Mouse (Mus musculus): ENCODE measurements around the gene Srpk2. TPM values are rescaled to one million over a fixed set of nuclear protein-coding genes. Genes with fewer than 3 reads are reported as not detected.
"Not testable (repeated sequence)": the region's sequence is repeated elsewhere in the genome, so short reads cannot be mapped to it uniquely, and the experiment has no call there.

The Srpk2 gene
- total and polyA plus RNA-seq, 2 experiments from 2014 or later = 69.3 to 151 TPM

GRCm38 (mm10) chr5:23597260-23597864 is 87.1 kb downstream of the Srpk2 start:
- Histone ChIP-seq H3K36me3 (ENCODE audit: insufficient read depth, low read length) (no peaks in the 10 kb centered on the region), H3K4me3 (ENCODE audit: low read depth, low read length) (no peak overlapping the region), H3K9ac (replicated peaks; ENCODE audit: low read length, poor library complexity, severe bottlenecking) (no peak overlapping the region), H3K4me2 (ENCODE audit: low read depth, low read length, poor library complexity, severe bottlenecking) (no peak overlapping the region), H3K27me3 (ENCODE audit: insufficient read depth, low read length) (no peaks in the 10 kb centered on the region), H3K4me1 (ENCODE audit: insufficient read depth, low read length) (peaks cover 4% of the 10 kb centered on the region; the same call in 1 of the 2 replicates), H3K27ac (ENCODE audit: low read depth, low read length) (no peak overlapping the region), H3K9me3 (ENCODE audit: low read length) (no peaks in the 10 kb centered on the region)
- WGBS = 78% methylated on average over 8 of the region's 8 CpGs
- ATAC-seq (ENCODE audit: low FRiP score) (no peak), DNase-seq (ENCODE audit: low spot score) (no peak)
- TF ChIP-seq CTCF (IDR thresholded peaks at IDR 0.05) = no peak

GRCm38 (mm10) chr5:23596326-23596965 is 88.0 kb downstream of the Srpk2 start:
- no peak for TF ChIP-seq CTCF (IDR thresholded peaks at IDR 0.05)
- no peak for ATAC-seq (ENCODE audit: low FRiP score)
- H3K27ac ChIP-seq (ENCODE audit: low read depth, low read length) = no peak overlapping the region
- DNase-seq (ENCODE audit: low spot score) = no peak
- 93% methylated on average over 5 of the region's 5 CpGs for WGBS
- no peaks in the 10 kb centered on the region for H3K27me3 ChIP-seq (ENCODE audit: insufficient read depth, low read length)
- no peaks in the 10 kb centered on the region for H3K36me3 ChIP-seq (ENCODE audit: insufficient read depth, low read length)
- H3K4me1 ChIP-seq (ENCODE audit: insufficient read depth, low read length) = peaks cover 4% of the 10 kb centered on the region; the same call in 1 of the 2 replicates
- no peak overlapping the region for H3K9ac ChIP-seq (replicated peaks; ENCODE audit: low read length, poor library complexity, severe bottlenecking)
- H3K4me3 ChIP-seq (ENCODE audit: low read depth, low read length) = no peak overlapping the region
- H3K9me3 ChIP-seq (ENCODE audit: low read length) = no peaks in the 10 kb centered on the region
- H3K4me2 ChIP-seq (ENCODE audit: low read depth, low read length, poor library complexity, severe bottlenecking) = no peak overlapping the region

- H3K9ac ChIP-seq (replicated peaks; ENCODE audit: low read length, poor library complexity, severe bottlenecking); DNase-seq (ENCODE audit: low spot score); H3K9me3 ChIP-seq (ENCODE audit: low read length); H3K27me3 ChIP-seq (ENCODE audit: insufficient read depth, low read length); H3K4me3 ChIP-seq (ENCODE audit: low read depth, low read length); H3K4me2 ChIP-seq (ENCODE audit: low read depth, low read length, poor library complexity, severe bottlenecking); ATAC-seq (ENCODE audit: low FRiP score); H3K36me3 ChIP-seq (ENCODE audit: insufficient read depth, low read length); H3K4me1 ChIP-seq (ENCODE audit: insufficient read depth, low read length); H3K27ac ChIP-seq (ENCODE audit: low read depth, low read length): not testable (repeated sequence)
- WGBS = 96% methylated on average over 4 of the region's 5 CpGs
These were observed 94.1 kb downstream of the Srpk2 start for GRCm38 (mm10) chr5:23590298-23590697.

GRCm38 (mm10) chr5:23587614-23588013 is 96.8 kb downstream of the Srpk2 start:
- Histone ChIP-seq H3K27ac (ENCODE audit: low read depth, low read length) (no peak overlapping the region), H3K9me3 (ENCODE audit: low read length) (no peaks in the 10 kb centered on the region), H3K4me3 (ENCODE audit: low read depth, low read length) (no peak overlapping the region), H3K4me1 (ENCODE audit: insufficient read depth, low read length) (no peaks in the 10 kb centered on the region), H3K4me2 (ENCODE audit: low read depth, low read length, poor library complexity, severe bottlenecking) (no peak overlapping the region), H3K36me3 (ENCODE audit: insufficient read depth, low read length) (no peaks in the 10 kb centered on the region), H3K9ac (replicated peaks; ENCODE audit: low read length, poor library complexity, severe bottlenecking) (no peak overlapping the region), H3K27me3 (ENCODE audit: insufficient read depth, low read length) (no peaks in the 10 kb centered on the region)
- WGBS = 83% methylated on average over 2 of the region's 2 CpGs
- ATAC-seq (ENCODE audit: low FRiP score) (no peak), DNase-seq (ENCODE audit: low spot score) (no peak)
- TF ChIP-seq CTCF (IDR thresholded peaks at IDR 0.05) = no peak

GRCm38 (mm10) chr5:23586531-23587453 is 97.6 kb downstream of the Srpk2 start:
- DNase-seq (ENCODE audit: low spot score) (no peak), ATAC-seq (ENCODE audit: low FRiP score) (no peak)
- WGBS = 89% methylated on average over 13 of the region's 13 CpGs
- Histone ChIP-seq H3K4me2 (ENCODE audit: low read depth, low read length, poor library complexity, severe bottlenecking) (no peak overlapping the region), H3K27me3 (ENCODE audit: insufficient read depth, low read length) (no peaks in the 10 kb centered on the region), H3K27ac (ENCODE audit: low read depth, low read length) (no peak overlapping the region), H3K9ac (replicated peaks; ENCODE audit: low read length, poor library complexity, severe bottlenecking) (no peak overlapping the region), H3K9me3 (ENCODE audit: low read length) (no peaks in the 10 kb centered on the region), H3K4me3 (ENCODE audit: low read depth, low read length) (no peak overlapping the region), H3K4me1 (ENCODE audit: insufficient read depth, low read length) (no peaks in the 10 kb centered on the region), H3K36me3 (ENCODE audit: insufficient read depth, low read length) (no peaks in the 10 kb centered on the region)
- no peak for TF ChIP-seq CTCF (IDR thresholded peaks at IDR 0.05)

Data from midbrain, postnatal 0 days (tissue).